In the genomic region with DNA sequence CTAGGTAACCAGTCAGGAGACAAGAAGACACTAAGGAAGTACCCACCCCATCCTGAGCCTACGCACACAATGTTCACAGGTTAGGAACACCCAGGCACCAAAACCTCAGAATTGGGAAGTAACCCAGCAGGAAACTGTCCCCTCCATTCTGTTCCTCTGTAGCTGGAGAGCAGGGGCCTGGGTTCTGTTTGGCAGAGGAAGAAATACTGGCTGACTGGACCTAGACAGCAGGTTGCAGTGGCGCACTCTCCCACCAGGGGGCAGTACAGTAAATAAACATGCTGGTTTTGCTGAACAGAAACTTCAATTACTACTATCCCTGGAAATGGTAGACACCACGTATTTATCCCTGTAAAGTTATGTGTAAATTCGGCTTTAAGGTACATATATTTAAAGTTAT, we compare ENCODE assay signal across 9 mouse cellular contexts. TPM values are rescaled to one million over a fixed set of nuclear protein-coding genes. Genes with fewer than 3 reads are reported as not detected.
DNase-seq lines count a peak whose midpoint lies in the region; ATAC-seq and TF ChIP-seq lines count a peak whose summit lies in the region.
"Had no signal": no experiment of that assay in that cellular context is flagged by ENCODE, and none has a peak within 500 bp of the region (broad histone marks: within the 10 kb centered on the region; RNA-seq: fewer than 3 reads in every experiment).

No protein-coding gene starts in this region.

- no peaks in the 10 kb centered on the region for H3K4me1 ChIP-seq in hindbrain, embryonic 11.5 days (replicated peaks; ENCODE audit: control insufficient read depth, insufficient read depth, low read length)
- H3K4me1 ChIP-seq in hindbrain, embryonic 12.5 days = no peaks in the 10 kb centered on the region
- H3K4me1 ChIP-seq in MEL (ENCODE audit: control insufficient read depth in 1 of 2, insufficient read depth in 2 of 2, low read length in 2 of 2) = no peaks in the 10 kb centered on the region
- H3K4me1 ChIP-seq: limb, embryonic 13.5 days had no signal

- no peak overlapping the region for H3K9ac ChIP-seq in hindbrain, embryonic 11.5 days (ENCODE audit: low read depth, low read length)
- no peak overlapping the region for H3K9ac ChIP-seq in hindbrain, embryonic 12.5 days
- no peak overlapping the region for H3K9ac ChIP-seq in MEL (ENCODE audit: control insufficient read depth, low read depth, low read length, poor library complexity, severe bottlenecking)
- H3K9ac ChIP-seq: limb, embryonic 13.5 days had no signal

- H3K27ac ChIP-seq in hindbrain, embryonic 11.5 days (ENCODE audit: low read depth, low read length) = no peak overlapping the region
- H3K27ac ChIP-seq in hindbrain, embryonic 12.5 days = no peak overlapping the region
- H3K27ac ChIP-seq in MEL (ENCODE audit: control insufficient read depth, low read depth, low read length) = no peak overlapping the region
- H3K27ac ChIP-seq: limb, embryonic 13.5 days had no signal

- no peaks in the 10 kb centered on the region for H3K79me2 ChIP-seq in MEL (ENCODE audit: control insufficient read depth, insufficient read depth, low read length, poor library complexity)

- TF ChIP-seq RAD21 in MEL (IDR thresholded peaks at IDR 0.05; ENCODE audit: low read depth, low read length) = peak; percentile 1; the same call in 1 of the 2 replicates

- no peaks in the 10 kb centered on the region for H3K27me3 ChIP-seq in hindbrain, embryonic 11.5 days (ENCODE audit: control insufficient read depth, insufficient read depth, low read length)
- 0 out of 2 replicates have a peak, but pooled peaks cover under 1% of the 10 kb centered on the region for H3K27me3 ChIP-seq in hindbrain, embryonic 12.5 days
- no peaks in the 10 kb centered on the region for H3K27me3 ChIP-seq in MEL (ENCODE audit: control insufficient read depth in 1 of 2, insufficient read depth in 2 of 2, low read length in 2 of 2)

- peak; percentile 85 for DNase-seq in hindbrain, embryonic 11.5 days (ENCODE audit: low spot score)
- no peak for DNase-seq in MEL (ENCODE audit: low read depth, low spot score)
- peak; percentile 58 for DNase-seq in cerebellum, adult 9-11 months
- peak; percentile 82 to 88 for DNase-seq in heart, postnatal 14 days
- DNase-seq in left cerebral cortex, postnatal 10 days (ENCODE audit: extremely low spot score in 1 of 2, low spot score in 2 of 2) = peak; percentile 55 to 80
- peak; percentile 39 to 66 for DNase-seq in natural killer cell, adult 2 months (ENCODE audit: low spot score in 2 of 2)
- DNase-seq in thymus, postnatal 0 days (ENCODE audit: low spot score) = peak; percentile 68

- TF ChIP-seq EP300 in MEL (IDR thresholded peaks at IDR 0.05; ENCODE audit: low read depth in 1 of 2, low read length in 2 of 2) = no peak

- peak; percentile 9 to 54 (median 46); a peak in 5 of 6 replicates for TF ChIP-seq CTCF in MEL (IDR thresholded peaks at IDR 0.05 in 2 of 3, conservative IDR thresholded peaks at IDR 0.05 in 1 of 3; ENCODE audit: control insufficient read depth in 1 of 3, insufficient read depth in 1 of 3, low read depth in 2 of 3, low read length in 3 of 3, poor library complexity in 1 of 3, severe bottlenecking in 1 of 3)

- ATAC-seq in hindbrain, embryonic 11.5 days (ENCODE audit: low FRiP score) = no peak
- ATAC-seq in hindbrain, embryonic 12.5 days (ENCODE audit: low FRiP score) = no peak

- H3K9me3 ChIP-seq in hindbrain, embryonic 11.5 days (ENCODE audit: control insufficient read depth, low read length) = no peaks in the 10 kb centered on the region
- H3K9me3 ChIP-seq in hindbrain, embryonic 12.5 days (replicated peaks) = no peaks in the 10 kb centered on the region
- H3K9me3 ChIP-seq in MEL (replicated peaks; ENCODE audit: insufficient read depth, low read length) = no peaks in the 10 kb centered on the region; the same call in 1 of the 2 replicates
- H3K9me3 ChIP-seq: limb, embryonic 13.5 days had no signal

- no peak overlapping the region for H3K4me2 ChIP-seq in hindbrain, embryonic 11.5 days (replicated peaks; ENCODE audit: low read depth, low read length)
- no peak overlapping the region for H3K4me2 ChIP-seq in hindbrain, embryonic 12.5 days (replicated peaks)
- H3K4me2 ChIP-seq: limb, embryonic 13.5 days had no signal

- H3K36me3 ChIP-seq in hindbrain, embryonic 11.5 days (ENCODE audit: control insufficient read depth, insufficient read depth, low read length) = no peaks in the 10 kb centered on the region
- no peaks in the 10 kb centered on the region for H3K36me3 ChIP-seq in hindbrain, embryonic 12.5 days
- H3K36me3 ChIP-seq in MEL (ENCODE audit: control insufficient read depth in 1 of 2, insufficient read depth in 2 of 2, low read length in 2 of 2) = no peaks in the 10 kb centered on the region
- H3K36me3 ChIP-seq: limb, embryonic 13.5 days had no signal

- intact Hi-C loops in heart, postnatal 14 days (cut with DNase I) = loop anchor here (1.0 to 2.0 kb wide), 2 partner anchors 20 to 111 kb away; no protein-coding TSS in a partner anchor
- intact Hi-C loops in left cerebral cortex, postnatal 10 days (cut with DNase I) = loop anchor here (5.0 kb wide), 1 partner anchor 110 kb away; no protein-coding TSS in a partner anchor

- TF ChIP-seq POLR2A in MEL (IDR thresholded peaks at IDR 0.05; ENCODE audit: control insufficient read depth in 1 of 2, insufficient read depth in 1 of 2, low read depth in 1 of 2, low read length in 2 of 2, poor library complexity in 1 of 2) = no peak

- no peak overlapping the region for H3K4me3 ChIP-seq in hindbrain, embryonic 11.5 days (ENCODE audit: low read depth, low read length)
- no peak overlapping the region for H3K4me3 ChIP-seq in hindbrain, embryonic 12.5 days
- no peak overlapping the region for H3K4me3 ChIP-seq in MEL (ENCODE audit: control insufficient read depth in 1 of 2, insufficient read depth in 1 of 2, low read depth in 2 of 2, low read length in 2 of 2)
- H3K4me3 ChIP-seq: limb, embryonic 13.5 days had no signal

- WGBS in hindbrain, embryonic 11.5 days = 29% methylated on average over 4 of the region's 4 CpGs
- 27% methylated on average over 4 of the region's 4 CpGs for WGBS in hindbrain, embryonic 12.5 days

TF ChIP-seq in MEL, 35 proteins besides CTCF, POLR2A, EP300 and RAD21:
- TF ChIP-seq TAL1 (IDR thresholded peaks at IDR 0.05; ENCODE audit: low read length) = no peak
- no peak for TF ChIP-seq MYB (IDR thresholded peaks at IDR 0.05; ENCODE audit: low read depth, low read length)
- TF ChIP-seq ZNF384 (IDR thresholded peaks at IDR 0.05; ENCODE audit: low read depth, low read length) = no peak
- TF ChIP-seq MYC (IDR thresholded peaks at IDR 0.05; ENCODE audit: low read depth, low read length) = no peak
- TF ChIP-seq JUND (IDR thresholded peaks at IDR 0.05; ENCODE audit: low read depth, low read length) = no peak
- no peak for TF ChIP-seq ETS1 (IDR thresholded peaks at IDR 0.05; ENCODE audit: low read depth, low read length)
- no peak for TF ChIP-seq USF1 (IDR thresholded peaks at IDR 0.05; ENCODE audit: low read depth, low read length)
- TF ChIP-seq CHD2 (IDR thresholded peaks at IDR 0.05; ENCODE audit: low read length) = no peak
- TF ChIP-seq HCFC1 (IDR thresholded peaks at IDR 0.05; ENCODE audit: low read depth, low read length) = no peak
- no peak for TF ChIP-seq SIN3A (IDR thresholded peaks at IDR 0.05; ENCODE audit: low read length)
- TF ChIP-seq ZC3H11A (IDR thresholded peaks at IDR 0.05; ENCODE audit: low read depth, low read length) = no peak
- TF ChIP-seq GABPA (IDR thresholded peaks at IDR 0.05; ENCODE audit: low read depth, low read length) = no peak
- no peak for TF ChIP-seq E2F4 (IDR thresholded peaks at IDR 0.05; ENCODE audit: borderline replicate concordance, low read depth, low read length)
- TF ChIP-seq MAFK (IDR thresholded peaks at IDR 0.05; ENCODE audit: borderline replicate concordance, low read depth, low read length) = no peak
- no peak for TF ChIP-seq USF2 (IDR thresholded peaks at IDR 0.05; ENCODE audit: borderline replicate concordance in 1 of 2, insufficient read depth in 1 of 2, low read depth in 1 of 2, low read length in 2 of 2)
- TF ChIP-seq MXI1 (IDR thresholded peaks at IDR 0.05; ENCODE audit: low read depth, low read length) = no peak
- no peak for TF ChIP-seq TBP (IDR thresholded peaks at IDR 0.05; ENCODE audit: low read depth, low read length)
- no peak for TF ChIP-seq BHLHE40 (IDR thresholded peaks at IDR 0.05; ENCODE audit: borderline replicate concordance, low read depth, low read length)

RNA-seq across cellular contexts. Expression of a gene that starts 7.1 kb away (rescaled TPM):
- polyA plus RNA-seq in hindbrain, embryonic 11.5 days (2014; fragmentation: Nextera tagmentation; extraction: Ambion mirVana) = 1.5 and 2.4 TPM in 2 replicates
- polyA plus RNA-seq in hindbrain, embryonic 12.5 days (2016; fragmentation: Nextera tagmentation; extraction: Ambion mirVana) = 4.0 and 4.7 TPM in 2 replicates
- total RNA-seq in MEL (2012; rRNA removed) = not detected in 2 replicates
- polyA plus RNA-seq in MEL (2012; ENCODE audit: insufficient read depth in 1 of 2, insufficient read length in 2 of 2, low read depth in 1 of 2, low replicate concordance in 2 of 2, missing spikeins in 1 of 2) = not detected
- 10 to 100 TPM in 1 of 2 experiments, 1 to 10 TPM in 1; 9.8 to 10.6 TPM for total RNA-seq in heart, postnatal 14 days (2021)
- 1 to 10 TPM; 2.8 to 4.1 TPM for total RNA-seq in left cerebral cortex, postnatal 10 days (2021)
- 2.1 and 2.2 TPM in 2 replicates for polyA plus RNA-seq in thymus, postnatal 0 days (2015; fragmentation: Nextera tagmentation; extraction: Ambion mirVana)

RNA-seq across cellular contexts. Expression of a gene that starts 10.8 kb away (rescaled TPM):
- 0.60 and 0.82 TPM in 2 replicates for polyA plus RNA-seq in hindbrain, embryonic 11.5 days (2014; fragmentation: Nextera tagmentation; extraction: Ambion mirVana)
- 3.7 and 3.9 TPM in 2 replicates for polyA plus RNA-seq in hindbrain, embryonic 12.5 days (2016; fragmentation: Nextera tagmentation; extraction: Ambion mirVana)
- not detected in 2 replicates for total RNA-seq in MEL (2012; rRNA removed)
- not detected for polyA plus RNA-seq in MEL (2012; ENCODE audit: insufficient read depth in 1 of 2, insufficient read length in 2 of 2, low read depth in 1 of 2, low replicate concordance in 2 of 2, missing spikeins in 1 of 2)
- total RNA-seq in heart, postnatal 14 days (2021) = 10 to 100 TPM; 12.2 to 17.5 TPM
- total RNA-seq in left cerebral cortex, postnatal 10 days (2021) = 10 to 100 TPM; 73.1 to 80.7 TPM
- 0.74 and 0.91 TPM in 2 replicates for polyA plus RNA-seq in thymus, postnatal 0 days (2015; fragmentation: Nextera tagmentation; extraction: Ambion mirVana)
